Mouse (Mus musculus) heart, adult 2 months (tissue): ENCODE results near the gene Abcc2. TPM values are rescaled to one million over a fixed set of nuclear protein-coding genes. Genes with fewer than 3 reads are reported as not detected.

Source experiments
- DNase-seq, 2 experiments: peaks; one replicate each; pipeline ENCODE4 v3.0.0; 2021
- H3K27ac ChIP-seq: fragments of 200-600 bp; 2 replicates; pipeline ENCODE4 v1.8.1; 2022
- H3K27me3 ChIP-seq: fragments of 200-500 bp; 2 replicates; pipeline ENCODE4 v1.6.1; 2012; ENCODE audit warnings: mild to moderate bottlenecking, low read length, inconsistent platforms, mixed read lengths; ENCODE audit not compliant: control insufficient read depth, insufficient read depth
- H3K36me3 ChIP-seq: fragments of 200-500 bp; 2 replicates; pipeline ENCODE4 v1.6.1; 2012; ENCODE audit warnings: low read length, inconsistent platforms; ENCODE audit not compliant: control insufficient read depth, insufficient read depth
- H3K4me1 ChIP-seq: fragments of 200-500 bp; 2 replicates; pipeline ENCODE4 v1.6.1; 2011; ENCODE audit warnings: low read length; ENCODE audit not compliant: control insufficient read depth, insufficient read depth
- H3K4me3 ChIP-seq: fragments of 200-600 bp; 2 replicates; pipeline ENCODE4 v1.8.1; 2022
- H3K79me2 ChIP-seq: fragments of 200-500 bp; replicated peaks from 2 replicates; pipeline ENCODE4 v1.6.1; 2012; ENCODE audit warnings: mild to moderate bottlenecking, inconsistent platforms, low read length, moderate library complexity, mixed read lengths; ENCODE audit not compliant: control insufficient read depth, insufficient read depth
- H3K9ac ChIP-seq: fragments of 200-500 bp; 2 replicates; pipeline ENCODE4 v1.6.1; 2012; ENCODE audit warnings: low read depth, mild to moderate bottlenecking, control low read depth, inconsistent platforms, low read length, mixed read lengths
- CTCF ChIP-seq: fragments of 200-600 bp; IDR thresholded peaks from 2 replicates; pipeline ENCODE4 v1.8.1; 2022; ENCODE audit warnings: antibody characterized with exemption, mild to moderate bottlenecking, moderate library complexity
- EP300 ChIP-seq: fragments of 200-500 bp; IDR thresholded peaks from 2 replicates; pipeline ENCODE4 v1.6.1; 2011; ENCODE audit warnings: low read depth, low read length, control low read depth; ENCODE audit not compliant: insufficient read depth
- POLR2A ChIP-seq: fragments of 200-500 bp; IDR thresholded peaks from 2 replicates; pipeline ENCODE4 v1.6.1; 2011; ENCODE audit warnings: mild to moderate bottlenecking, low read depth, low read length, control low read depth; ENCODE audit not compliant: insufficient read depth
- WGBS: fragments of 180-500 bp; shearing (Covaris S2); methylation state at CpG from one replicate; pipeline ENCODE4 v1.1.7; 2018; 5-methylcytosine and 5-hydroxymethylcytosine counted together
- intact Hi-C: fragments of 180-260 bp; cut with DNase I; formaldehyde crosslinking; loops from one replicate; pipeline ENCODE4 v1.15.1; 2025
- long read RNA-seq: library from polyadenylated mRNA; stranded (forward); transcript quantifications from one replicate; pipeline ENCODE4 v2.0.0, GENCODE M21; 2021
- polyA plus RNA-seq: library from polyadenylated mRNA; depleted of rRNA; stranded (reverse); fragments of >200 nt; gene quantifications from 2 replicates; pipeline ENCODE4 v1.2.3, GENCODE M21; 2012; rRNA removed
- total RNA-seq, 2 experiments: library from RNA; stranded (reverse); gene quantifications; 2 replicates each; pipeline ENCODE4 v1.2.3; 2021

Gene Abcc2
- total RNA-seq = not detected
- polyA plus RNA-seq = 0.06 and 0.15 TPM in 2 replicates
- long read RNA-seq = 0 reads

GRCm38 (mm10) chr19:43781980-43782379, at the start of gene Abcc2:
Gene Abcc2 (plus strand): TSS chr19:43782192.
- TF ChIP-seq EP300 = no peak
- TF ChIP-seq CTCF = no peak
- TF ChIP-seq POLR2A = no peak

GRCm38 (mm10) chr19:43738409-43738808, 43.6 kb upstream of the Abcc2 start:
- Histone ChIP-seq H3K4me1 (no peaks in the 10 kb centered on the region), H3K79me2 (no peaks in the 10 kb centered on the region), H3K27ac (no peak overlapping the region), H3K9ac (no peak overlapping the region), H3K4me3 (no peak overlapping the region), H3K36me3 (no peaks in the 10 kb centered on the region), H3K27me3 (no peaks in the 10 kb centered on the region)
- WGBS = 92% methylated on average over 10 of the region's 10 CpGs
- intact Hi-C loops = no loop called here
- no peak for DNase-seq
- TF ChIP-seq CTCF (no peak), EP300 (no peak), POLR2A (no peak)

More at GRCm38 (mm10) chr19:43781980-43782379, at the start of gene Abcc2:
- H3K4me3 ChIP-seq = no peak within 1 kb of the TSS
- H3K36me3 ChIP-seq = no peaks in the 10 kb centered on the region
- 64% methylated on average over 3 of the region's 3 CpGs for WGBS
- no peaks in the 10 kb centered on the region for H3K27me3 ChIP-seq
- intact Hi-C loops = no loop called here
- H3K27ac ChIP-seq = no peak within 1 kb of the TSS
- H3K4me1 ChIP-seq = no peaks in the 10 kb centered on the region
- DNase-seq = no peak
- H3K79me2 ChIP-seq = no peaks in the 10 kb centered on the region
- no peak within 1 kb of the TSS for H3K9ac ChIP-seq

- no peaks in the 10 kb centered on the region for H3K27me3 ChIP-seq
- DNase-seq = no peak
- peaks cover 3% of the 10 kb centered on the region; the same call in 1 of the 2 replicates for H3K36me3 ChIP-seq
- H3K4me3 ChIP-seq = no peak overlapping the region
- TF ChIP-seq EP300 (no peak), CTCF (no peak), POLR2A (no peak)
- no peaks in the 10 kb centered on the region for H3K79me2 ChIP-seq
- no peaks in the 10 kb centered on the region for H3K4me1 ChIP-seq
- 96% methylated on average over 7 of the region's 7 CpGs for WGBS
- intact Hi-C loops = no loop called here
- no peak overlapping the region for H3K9ac ChIP-seq
- H3K27ac ChIP-seq = no peak overlapping the region
Observed at GRCm38 (mm10) chr19:43743401-43743800, 38.6 kb upstream of the Abcc2 start.

DNA sequence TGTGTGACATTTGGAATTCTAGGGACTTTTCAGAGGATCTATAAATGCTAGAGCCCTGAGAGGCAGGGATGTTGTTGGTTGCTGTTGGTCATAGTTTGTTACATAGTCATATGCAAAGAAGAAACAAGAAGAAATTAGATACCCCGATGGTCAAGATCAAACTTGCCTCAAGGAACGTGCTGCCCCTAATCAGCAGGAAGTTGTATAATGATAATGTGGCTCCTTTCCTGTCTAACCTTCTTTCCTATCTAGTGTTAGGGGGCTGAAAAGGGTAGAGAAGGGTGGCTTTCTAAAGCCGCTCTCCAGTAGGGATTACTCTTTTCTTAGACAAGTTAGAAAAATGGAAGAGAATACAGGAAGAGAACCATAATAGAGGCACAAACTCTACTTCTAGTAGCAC, 36.3 kb upstream of the Abcc2 start:
- intact Hi-C loops = no loop called here
- H3K4me1 ChIP-seq = no peaks in the 10 kb centered on the region
- peaks cover 5% of the 10 kb centered on the region; the same call in 1 of the 2 replicates for H3K36me3 ChIP-seq
- H3K27ac ChIP-seq = no peak overlapping the region
- H3K4me3 ChIP-seq = no peak overlapping the region
- 59% methylated on average over 3 of the region's 3 CpGs for WGBS
- H3K9ac ChIP-seq = no peak overlapping the region
- TF ChIP-seq EP300 (no peak), CTCF (no peak), POLR2A (no peak)
- no peak for DNase-seq
- H3K79me2 ChIP-seq = no peaks in the 10 kb centered on the region
- H3K27me3 ChIP-seq = no peaks in the 10 kb centered on the region

GRCm38 (mm10) chr19:43747877-43748276, 34.1 kb upstream of the Abcc2 start:
- no peaks in the 10 kb centered on the region for H3K79me2 ChIP-seq
- H3K36me3 ChIP-seq = peaks cover 5% of the 10 kb centered on the region; the same call in 1 of the 2 replicates
- 48% methylated on average over 4 of the region's 4 CpGs for WGBS
- no peaks in the 10 kb centered on the region for H3K27me3 ChIP-seq
- no peak for TF ChIP-seq CTCF
- TF ChIP-seq POLR2A = no peak
- no peak for TF ChIP-seq EP300
- no peak overlapping the region for H3K4me3 ChIP-seq
- DNase-seq = no peak
- intact Hi-C loops = no loop called here
- H3K27ac ChIP-seq = no peak overlapping the region
- H3K4me1 ChIP-seq = no peaks in the 10 kb centered on the region; the same call in 1 of the 2 replicates
- no peak overlapping the region for H3K9ac ChIP-seq

GRCm38 (mm10) chr19:43750008-43750407, 32.0 kb upstream of the Abcc2 start:
- Histone ChIP-seq H3K79me2 (no peaks in the 10 kb centered on the region), H3K27me3 (no peaks in the 10 kb centered on the region), H3K4me3 (no peak overlapping the region), H3K27ac (no peak overlapping the region), H3K36me3 (peaks cover 8% of the 10 kb centered on the region; the same call in 1 of the 2 replicates), H3K4me1 (no peaks in the 10 kb centered on the region; the same call in 1 of the 2 replicates), H3K9ac (no peak overlapping the region)
- WGBS = 100% methylated on average over 2 of the region's 2 CpGs
- intact Hi-C loops = loop anchor here (5.0 to 10.0 kb wide), 4 partner anchors 78 to 325 kb away; partner anchors contain the start of gene Slc25a28
- no peak for TF ChIP-seq POLR2A
- no peak for TF ChIP-seq EP300
- TF ChIP-seq CTCF = no peak
- no peak for DNase-seq
